Mouse (Mus musculus): ENCODE measurements at regions not wholly inside any gene's neighbourhood (a gene's known extent, or its start where the extent isn't known, plus 50 kb on each side); places are given as distances from the start of the nearest gene placed in this dataset.

DNA sequence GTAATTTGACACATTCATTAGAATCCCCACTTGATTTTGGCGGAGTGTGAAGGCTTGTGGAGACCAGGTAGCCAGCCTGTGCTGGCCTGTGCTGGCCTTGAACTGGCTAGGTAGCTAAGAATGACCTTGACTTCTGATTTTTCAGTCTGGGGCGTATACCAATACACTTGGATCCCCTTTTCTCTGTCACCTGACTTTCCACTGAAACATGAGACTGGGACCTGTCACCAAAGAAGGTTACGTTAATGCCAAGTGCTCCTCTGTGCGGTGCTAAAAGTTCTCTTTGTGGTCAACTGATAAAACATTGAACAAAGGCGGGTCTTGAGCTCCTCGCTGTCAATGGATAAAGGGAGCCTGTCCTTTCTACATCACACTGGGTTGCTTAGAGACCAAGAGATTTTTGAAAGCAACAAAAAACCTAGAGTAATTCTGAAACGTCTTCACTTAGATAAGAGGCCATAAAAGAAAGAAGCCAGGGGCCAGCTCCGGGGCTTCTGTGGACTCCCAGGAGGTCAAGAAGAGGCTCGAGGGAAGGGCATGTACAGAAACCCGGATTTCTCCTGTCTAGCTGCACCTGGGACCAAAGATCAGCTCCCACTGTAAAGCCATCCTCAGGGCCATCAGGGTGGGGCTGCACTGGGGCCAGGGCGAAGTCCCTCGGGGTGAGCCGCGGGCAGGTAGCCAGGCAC, 109.0 kb upstream of the Egln3 start:
- no peak for DNase-seq

DNA sequence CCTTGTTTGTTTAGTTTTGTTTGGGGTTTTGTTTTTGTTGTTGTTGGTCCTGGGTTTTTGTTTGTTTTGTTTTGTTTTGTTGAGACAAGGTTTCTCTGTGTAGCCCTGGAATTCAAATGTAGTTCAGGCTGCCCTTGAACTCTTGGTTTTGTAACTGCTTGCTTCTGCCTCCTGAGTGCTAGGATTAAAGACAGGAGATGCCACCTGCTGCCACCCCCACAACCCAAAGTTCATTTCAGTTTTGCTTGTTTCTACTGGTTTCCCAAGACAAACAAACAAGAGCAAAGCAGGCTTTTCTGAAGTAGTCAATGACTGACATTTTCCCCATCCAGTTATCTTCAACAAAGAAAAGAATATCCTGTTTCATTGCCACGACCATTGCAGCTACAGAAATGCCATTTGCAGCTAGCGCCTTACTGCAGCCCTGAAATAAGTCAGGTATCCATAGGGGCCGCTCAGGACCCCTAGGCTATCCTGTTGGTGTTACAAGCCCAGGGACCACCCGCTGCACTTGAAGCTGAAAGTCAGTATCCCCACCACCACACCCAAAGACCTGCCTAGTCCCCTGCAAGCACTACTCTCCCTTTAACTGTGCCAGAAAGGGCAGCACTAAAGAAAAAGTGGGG, 108.3 kb upstream of the Egln3 start:
- no peak for DNase-seq

DNA sequence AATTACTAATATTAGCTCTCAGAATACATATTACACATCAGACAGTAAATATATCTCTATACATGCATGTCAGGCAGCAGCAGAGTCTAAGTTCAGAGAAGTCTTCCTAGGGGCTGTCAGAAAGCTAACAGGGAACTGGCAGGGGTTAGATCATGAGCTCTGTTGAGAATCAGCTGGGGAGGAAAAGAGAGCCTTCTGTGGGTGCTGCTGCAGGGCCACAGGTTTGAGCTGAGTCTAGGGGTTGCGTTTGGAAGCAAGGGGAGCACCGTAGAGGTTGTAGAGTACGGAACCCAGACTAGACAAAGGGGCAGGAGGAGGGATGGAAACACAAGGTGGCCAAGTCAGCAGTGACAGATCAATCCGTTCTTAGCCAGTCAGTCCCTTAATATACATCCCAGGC, 106.2 kb upstream of the Egln3 start:
- no peak for DNase-seq

DNA sequence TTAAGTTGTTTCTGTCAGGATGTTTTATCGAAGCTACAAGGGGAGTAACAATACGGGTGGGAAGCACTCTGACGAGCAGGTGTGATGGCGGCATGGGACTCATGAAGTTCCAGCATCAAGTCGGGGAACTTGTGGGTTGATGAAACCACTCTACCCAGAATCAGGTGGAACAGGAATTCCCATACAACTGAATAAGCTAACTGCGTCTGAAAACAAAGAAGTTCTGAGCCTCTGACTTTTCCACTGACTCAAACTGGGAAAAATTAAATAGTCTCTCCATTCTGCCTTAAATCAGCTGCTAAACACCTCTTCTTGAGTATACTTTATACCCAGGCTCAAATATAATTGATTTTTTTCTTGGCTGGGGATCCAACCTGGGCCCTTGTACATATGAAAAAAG, 105.6 kb upstream of the Egln3 start:
- no peak for DNase-seq

DNA sequence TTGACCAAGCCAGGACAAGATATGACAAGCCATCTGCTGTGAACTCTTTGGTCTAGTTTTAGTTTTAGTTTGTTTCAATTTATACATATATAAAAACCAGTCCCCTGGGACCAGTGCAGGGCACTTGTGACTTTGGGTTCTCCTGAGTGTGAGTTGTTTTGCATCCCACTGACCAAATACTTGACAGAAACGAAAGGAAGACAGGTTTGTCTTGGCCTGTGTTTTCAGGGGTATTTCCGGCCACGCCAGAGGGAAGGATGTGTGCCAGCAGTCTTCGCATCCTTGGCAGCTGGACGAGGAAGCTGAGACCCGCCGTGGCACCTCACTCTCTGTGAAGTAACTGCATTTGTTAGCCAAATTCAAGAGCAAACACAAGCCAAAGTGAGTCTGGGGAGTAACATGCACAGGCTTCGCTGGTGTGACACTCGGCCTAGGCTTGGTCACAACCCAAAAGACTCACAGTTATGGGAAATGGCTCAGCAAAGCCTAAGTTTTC, 101.5 kb upstream of the Egln3 start:
- no peak for DNase-seq

DNA sequence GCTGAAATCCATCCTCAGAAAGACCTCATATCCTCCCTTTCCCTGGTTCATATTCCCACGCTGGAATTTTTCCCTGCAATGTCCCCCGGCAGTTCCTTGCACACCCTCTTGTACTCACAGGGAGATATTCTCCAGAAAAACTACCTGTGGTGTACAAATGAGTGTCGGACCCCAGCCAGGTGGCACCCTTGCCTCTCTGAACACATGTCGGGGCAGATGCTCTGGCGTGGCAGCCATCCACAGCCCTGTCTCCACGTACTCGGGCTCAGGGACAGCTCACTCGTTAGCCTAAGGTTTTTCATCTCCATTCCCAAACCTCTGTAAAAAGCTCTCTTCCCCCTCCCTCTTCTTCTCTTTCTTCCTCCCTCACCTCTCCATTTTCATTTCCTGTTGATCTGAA, 100.1 kb upstream of the Egln3 start:
- no peak for DNase-seq

DNA sequence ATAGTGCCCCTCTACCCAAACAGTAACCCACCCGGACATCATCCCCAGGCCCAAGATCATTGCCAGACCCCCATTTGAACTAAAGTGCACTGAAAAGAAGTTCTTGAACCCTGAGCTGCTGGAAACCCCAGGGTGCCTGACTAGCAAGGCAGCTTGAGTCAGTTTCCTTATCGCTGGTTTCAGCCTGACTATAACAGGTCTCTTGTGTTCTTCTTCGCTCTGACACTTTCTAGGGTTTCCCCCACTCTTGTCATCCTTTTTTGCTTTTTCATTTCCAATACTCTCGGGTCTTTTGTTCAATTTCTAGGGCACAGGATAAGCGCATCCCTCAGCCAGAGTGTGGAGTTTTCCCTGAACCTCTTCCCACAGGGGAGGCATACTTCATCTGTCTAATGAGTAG, 95.8 kb upstream of the Egln3 start:
- DNase-seq, result no peak

DNA sequence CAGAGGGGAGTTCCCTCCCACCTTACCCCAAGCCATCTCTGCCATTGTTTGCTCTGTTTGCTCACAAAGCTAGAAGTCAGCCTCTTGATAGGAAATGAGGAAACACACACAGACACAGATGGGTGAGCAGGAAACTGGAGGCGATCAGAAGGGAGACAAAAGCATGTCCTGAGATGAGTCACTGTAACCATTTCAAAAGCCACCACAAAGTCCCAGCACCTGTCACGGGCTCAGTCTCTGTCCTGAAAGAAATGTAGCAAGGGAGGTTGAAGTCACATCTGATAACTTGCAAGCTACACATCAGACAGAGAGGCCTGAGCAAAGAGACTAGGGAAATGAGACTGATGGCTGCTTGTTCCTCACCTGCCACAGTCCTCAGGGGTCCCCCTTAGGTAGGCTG, 89.6 kb upstream of the Egln3 start:
- DNase-seq, result no peak

DNA sequence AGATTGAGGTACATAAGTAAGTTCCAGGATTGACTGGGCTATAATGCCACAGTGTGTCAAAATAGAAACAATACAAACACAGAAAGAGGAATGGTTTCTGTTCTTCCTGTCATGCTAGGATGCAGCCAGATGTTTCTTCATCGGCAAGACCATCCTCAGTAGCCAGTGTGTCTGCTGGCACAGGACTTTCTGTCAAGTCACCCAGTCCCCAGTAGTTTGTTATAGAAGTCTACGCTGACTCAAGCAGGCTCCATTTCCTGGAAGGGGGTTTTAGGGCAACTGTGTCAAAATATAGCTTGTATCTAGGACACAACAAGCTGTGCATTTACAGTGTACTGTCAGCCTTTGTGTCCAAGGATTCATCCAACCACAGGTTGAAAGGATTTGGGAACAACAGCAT, 86.7 kb upstream of the Egln3 start:
- no peak for DNase-seq

DNA sequence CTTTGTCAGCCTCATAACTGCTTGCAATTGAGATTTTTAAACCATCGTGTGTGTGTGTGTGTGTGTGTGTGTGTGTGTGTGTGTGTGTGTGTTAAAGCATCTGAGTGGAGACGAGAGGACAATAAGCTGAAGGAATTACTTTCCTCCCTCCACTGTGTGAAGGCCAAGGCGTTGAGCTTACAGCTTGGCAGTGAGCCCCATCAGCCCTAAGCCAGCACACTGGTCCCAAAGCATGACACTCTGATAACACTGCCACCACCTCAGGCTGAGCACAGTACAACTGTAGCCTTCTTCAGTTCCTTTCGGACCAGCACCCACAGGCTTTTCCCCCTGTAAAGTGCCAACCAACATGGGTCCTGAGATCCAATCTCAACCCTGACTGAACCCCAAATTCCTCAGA, 85.1 kb upstream of the Egln3 start:
- no peak for DNase-seq

DNA sequence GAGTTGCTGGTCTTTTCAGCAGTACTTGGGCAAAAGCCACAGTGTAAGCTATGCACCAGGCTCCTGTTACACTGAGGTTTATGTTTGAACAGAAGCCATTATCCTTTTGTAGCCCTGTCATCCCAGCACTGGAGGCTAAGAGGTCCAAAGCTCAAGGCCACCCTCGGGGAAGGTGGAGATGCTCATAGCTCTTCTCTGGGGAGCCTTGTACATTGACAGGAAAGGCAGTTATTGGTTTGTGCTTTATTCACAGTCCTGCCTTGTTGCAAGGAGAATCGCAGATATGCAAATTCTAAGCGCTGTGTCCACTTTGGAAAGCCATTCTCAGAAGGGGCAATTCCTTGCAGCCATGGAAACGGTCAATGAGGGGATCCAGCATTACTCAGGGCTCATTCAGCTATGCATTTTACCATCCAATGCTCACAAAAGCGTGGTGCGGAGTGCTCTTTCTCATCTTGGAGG, 84.4 kb upstream of the Egln3 start:
- DNase-seq, result no peak

DNA sequence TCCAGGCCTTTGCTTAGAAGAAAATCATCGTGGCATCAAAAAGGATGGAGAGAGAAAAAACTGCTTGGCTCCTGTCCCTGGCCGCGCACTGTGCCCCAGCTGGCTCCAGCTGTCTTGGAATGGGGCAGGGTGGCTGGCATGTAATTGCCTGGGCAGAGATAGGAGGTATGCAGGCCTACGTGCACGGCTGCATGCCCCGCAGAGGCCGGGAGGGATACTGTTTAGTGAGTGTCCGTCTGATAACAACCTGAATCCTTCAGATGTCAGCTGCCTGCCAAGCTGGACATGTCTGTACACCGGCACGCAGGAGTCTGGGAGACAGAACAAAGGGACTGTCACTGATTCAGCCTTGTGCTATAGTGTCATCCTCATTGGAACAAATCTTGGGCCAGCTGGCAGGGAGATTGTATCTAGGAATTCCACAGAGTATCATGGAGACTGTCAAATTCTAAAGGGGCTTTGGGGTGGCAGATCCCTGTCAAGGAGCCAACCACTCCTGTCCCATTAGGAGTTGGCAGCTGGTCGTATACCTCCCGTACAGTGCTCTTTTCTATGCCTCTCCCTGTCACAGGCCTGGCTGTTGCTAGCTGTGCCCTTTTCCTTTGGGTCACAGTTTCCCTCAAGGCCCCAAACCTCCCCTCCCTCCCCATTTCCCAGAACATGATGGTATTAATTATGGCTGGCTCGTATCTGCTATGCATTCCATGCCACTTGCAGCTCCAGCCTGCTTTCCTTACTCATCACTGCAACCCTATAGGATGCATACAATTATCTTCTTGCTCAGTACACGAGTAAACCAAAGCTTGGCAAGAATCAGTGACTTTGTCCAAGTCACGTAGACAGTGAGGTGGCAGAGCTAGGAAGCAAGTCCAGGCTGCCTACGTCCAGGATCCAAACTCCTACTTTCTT, 83.5 kb upstream of the Egln3 start:
- DNase-seq, result no peak

DNA sequence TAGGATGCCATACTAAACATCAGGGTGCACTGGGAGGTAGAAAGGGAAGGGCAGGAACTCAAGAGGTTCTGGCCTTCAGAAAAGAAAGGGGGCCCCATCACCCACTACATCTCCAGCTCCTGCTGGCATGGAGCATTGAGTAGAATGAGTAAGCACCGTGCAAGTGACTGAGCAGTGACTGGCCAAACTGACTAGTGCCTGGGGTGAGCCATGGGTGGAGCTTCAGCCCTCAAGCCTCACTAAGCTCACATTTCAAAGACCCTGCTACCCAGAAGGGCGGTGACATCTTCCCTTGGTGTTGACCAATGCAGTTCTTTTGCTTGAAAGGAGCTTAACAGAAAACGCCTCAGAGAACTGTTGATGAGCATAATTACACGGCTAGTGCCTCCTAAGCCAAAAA, 80.0 kb upstream of the Egln3 start:
- DNase-seq, result no peak

DNA sequence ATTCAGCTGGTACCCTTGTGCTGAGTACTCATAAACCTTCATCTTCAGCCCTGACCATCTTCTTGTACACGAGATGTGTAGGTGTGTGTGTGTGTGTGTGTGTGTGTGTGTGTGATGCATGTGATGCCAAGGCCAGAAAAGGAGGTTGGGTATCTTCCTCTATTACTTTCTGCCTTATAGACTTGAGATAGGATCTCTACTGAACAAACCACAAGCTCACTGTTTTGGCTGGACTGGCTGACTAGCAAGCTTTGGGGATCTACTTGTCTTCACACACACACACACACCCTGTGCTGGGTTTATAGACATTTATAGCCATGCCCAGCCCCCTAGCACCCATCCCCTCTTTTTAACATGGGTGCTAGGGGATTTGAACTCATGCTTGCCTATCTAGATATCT, 79.4 kb upstream of the Egln3 start:
- no peak for DNase-seq

DNA sequence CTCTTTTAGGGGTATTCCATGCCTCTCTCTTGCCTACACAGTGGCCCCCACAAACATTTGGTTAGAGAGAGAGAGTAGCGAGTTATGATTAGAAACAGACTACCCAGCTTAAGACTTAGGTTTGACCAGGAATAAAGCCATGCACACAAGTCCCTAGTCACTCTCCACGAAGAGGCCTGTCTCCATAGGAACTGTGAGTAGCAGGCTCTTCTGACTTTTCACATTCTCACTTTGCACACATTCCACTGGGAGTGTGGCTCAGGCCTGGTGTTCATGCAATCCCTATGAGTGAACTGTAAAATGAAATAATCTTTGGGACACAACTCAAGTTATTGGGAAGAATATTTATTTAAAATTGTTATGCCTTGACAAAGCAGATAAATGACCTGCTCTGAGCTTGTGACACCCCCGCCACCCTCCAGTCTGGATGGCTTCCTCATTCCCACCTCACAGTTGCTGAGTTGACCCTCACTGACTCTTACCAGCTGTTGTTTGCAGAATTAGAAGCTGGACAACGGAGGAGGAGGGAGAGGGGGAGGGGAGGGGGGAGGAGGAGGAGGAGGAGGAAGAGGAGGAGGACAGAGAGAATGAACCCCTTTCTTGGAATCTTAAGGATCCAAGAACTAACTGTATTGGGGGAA, 78.7 kb upstream of the Egln3 start:
- no peak for DNase-seq

DNA sequence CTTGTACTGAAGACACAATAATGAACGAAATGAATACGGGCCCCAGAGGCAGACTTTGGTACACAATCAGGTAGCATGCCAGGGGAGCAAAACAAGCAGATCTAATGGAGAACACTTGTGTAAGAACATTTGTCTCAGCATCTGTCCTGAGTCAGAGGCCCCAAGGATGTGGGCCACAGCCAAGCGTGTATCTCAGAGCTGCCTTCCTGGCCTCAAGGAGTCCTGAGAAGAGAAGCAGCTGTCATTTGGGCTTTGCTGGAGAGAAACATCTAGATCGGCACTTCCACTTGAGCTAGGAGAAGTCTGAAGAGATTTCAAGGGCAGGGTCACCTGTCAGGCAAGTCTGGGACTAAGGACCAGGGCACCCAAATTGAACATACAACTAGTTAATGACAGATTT, 76.8 kb upstream of the Egln3 start:
- DNase-seq, result no peak

DNA sequence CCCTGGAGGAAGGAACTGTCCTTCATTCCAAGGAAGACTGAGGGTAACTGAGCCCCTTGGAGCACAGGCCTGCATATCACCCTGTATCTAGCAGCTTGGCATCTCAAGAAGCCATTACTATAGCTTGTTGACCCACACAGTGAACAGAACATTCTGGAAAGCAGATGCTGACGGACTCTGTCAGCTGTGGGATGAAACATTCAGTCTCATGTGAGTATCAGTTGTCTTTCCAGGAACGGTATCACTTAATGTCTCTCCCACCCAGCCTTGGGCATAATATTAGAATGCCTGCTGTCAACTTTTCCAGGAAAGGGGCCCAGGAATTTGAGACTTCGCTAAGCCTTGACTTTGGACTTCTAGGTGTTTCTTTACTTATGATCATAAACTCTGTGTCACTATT, 76.3 kb upstream of the Egln3 start:
- no peak for DNase-seq

DNA sequence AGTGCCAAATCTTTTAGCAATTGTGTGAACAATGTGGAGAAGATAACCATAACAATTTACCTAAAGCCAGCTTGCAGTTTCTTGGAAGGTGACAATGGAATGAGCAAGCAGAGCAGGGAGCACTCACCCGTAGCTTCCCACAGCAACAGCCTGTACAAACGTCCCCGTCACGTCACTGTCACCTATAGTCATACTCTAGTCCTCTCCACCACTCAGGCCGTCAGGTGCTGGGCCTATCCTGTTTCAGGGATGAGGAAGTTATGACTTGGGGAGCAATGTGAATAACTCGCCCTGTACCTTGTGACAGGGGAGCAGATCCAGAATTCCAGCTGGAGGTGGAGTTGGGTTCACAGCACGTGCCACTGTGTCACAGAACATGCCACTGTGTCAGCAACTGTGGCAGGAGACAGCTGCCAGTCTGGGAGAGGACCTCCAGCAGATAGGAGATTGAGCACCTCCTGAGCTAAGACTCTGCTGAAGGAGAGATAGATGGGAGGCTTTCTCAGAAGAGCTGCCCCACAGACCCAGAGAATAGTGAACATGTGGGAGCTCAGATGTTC, 73.4 kb upstream of the Egln3 start:
- DNase-seq, result no peak

DNA sequence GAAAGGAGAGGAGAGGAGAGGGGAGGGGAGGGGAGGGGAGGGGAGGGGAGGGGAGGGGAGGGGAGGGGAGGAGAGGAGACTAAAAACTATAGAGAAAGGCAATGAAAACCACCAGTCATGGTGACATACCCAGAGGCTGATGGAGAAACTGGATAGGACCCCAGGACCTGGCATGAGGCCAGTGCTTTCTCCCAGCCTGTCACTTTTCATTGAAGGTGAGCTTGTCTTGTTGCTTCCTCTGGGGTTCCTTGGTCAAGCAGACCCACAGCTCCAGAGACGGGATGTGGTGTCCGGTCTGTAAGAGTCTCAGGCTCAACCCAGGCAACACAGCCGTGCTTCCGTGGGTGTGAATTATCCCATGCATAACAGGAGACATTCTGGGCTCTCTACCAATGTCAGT, 69.8 kb upstream of the Egln3 start:
- no peak for DNase-seq

DNA sequence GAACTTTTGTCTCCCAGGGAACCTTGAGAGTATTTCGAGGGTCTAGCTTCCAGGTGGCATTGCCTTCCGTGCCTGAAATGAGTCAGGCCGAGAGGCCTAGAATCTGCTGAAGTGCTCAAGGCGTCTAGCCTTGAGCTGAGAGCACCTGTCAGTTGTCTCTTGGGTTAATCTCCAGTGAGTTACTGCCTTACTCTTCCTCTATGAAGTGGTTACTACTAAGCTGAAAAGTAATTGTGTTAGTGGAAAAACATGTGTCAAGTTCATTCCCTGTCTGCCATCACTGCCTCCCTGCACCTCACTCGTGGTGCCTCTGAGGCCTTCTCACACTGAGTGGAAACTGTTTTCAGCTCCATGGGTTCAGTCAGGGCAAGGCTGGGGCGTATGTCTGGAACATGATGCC, 69.0 kb upstream of the Egln3 start:
- no peak for DNase-seq

DNA sequence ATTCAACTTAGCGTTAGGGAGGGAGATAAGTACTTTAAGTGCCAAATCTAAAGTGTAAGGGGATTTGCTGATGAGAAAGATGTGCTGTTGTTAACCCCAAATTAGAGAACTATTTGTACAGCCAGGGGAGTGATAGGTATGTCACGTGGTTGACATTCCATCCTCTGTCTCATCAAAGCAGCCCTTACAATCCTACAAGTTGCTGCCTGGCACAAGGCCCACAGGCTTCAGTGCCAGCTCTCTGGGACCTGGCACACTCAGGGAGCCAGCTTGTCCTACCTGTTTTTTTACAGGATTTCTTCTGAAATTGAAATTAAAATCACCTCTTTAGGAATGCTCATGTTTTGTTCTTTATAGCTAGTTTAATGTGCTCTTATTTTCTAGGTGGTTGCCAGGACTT, 68.6 kb upstream of the Egln3 start:
- DNase-seq, result peak; percentile 10

DNA sequence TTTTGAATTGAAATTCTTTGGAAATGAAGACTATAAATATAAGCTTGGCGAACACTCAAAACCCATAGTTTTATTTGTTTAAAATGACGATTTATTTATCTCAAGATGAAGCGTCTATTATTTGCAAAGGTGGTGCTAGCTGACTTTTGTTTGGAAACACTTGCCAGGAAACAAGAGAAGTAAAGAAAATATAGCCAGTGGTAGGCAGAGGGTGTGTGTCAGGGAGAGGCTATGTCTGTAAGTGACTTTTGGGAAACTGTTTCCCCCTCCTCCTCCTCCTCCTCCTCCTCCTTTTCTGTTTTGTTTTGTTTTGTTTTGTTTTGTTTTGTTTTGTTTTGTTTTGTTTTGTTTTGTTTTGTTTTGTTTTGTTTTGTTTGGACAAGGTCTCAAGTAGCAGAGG, 62.2 kb upstream of the Egln3 start:
- DNase-seq, result no peak
